Mouse (Mus musculus) common myeloid progenitor, adult 5-6 weeks (primary cell): ENCODE results near the gene Apol7e. TPM values are rescaled to one million over a fixed set of nuclear protein-coding genes. Genes with fewer than 3 reads are reported as not detected.
"Not testable (repeated sequence)": the region's sequence is repeated elsewhere in the genome, so short reads cannot be mapped to it uniquely, and the experiment has no call there.

Experiments
- ATAC-seq: replicated peaks from 2 replicates; pipeline ENCODE4 v1.8.0; 2016; ENCODE audit warnings: low read depth, mild to moderate bottlenecking, moderate TSS enrichment, inconsistent platforms; ENCODE audit not compliant: poor library complexity, severe bottlenecking
- total RNA-seq: library from RNA; stranded (forward); fragments of 200-1000, 187-1606 nt; gene quantifications from 2 replicates; pipeline ENCODE4 v1.2.3, GENCODE M21; 2017

The Apol7e gene
- 0.68 and 0.96 TPM in 2 replicates for total RNA-seq

GRCm38 (mm10) chr15:77698656-77699055 lies at the start of gene Apol7e:
Gene Apol7e (plus strand): TSS chr15:77698857.
- peak; percentile 73 for ATAC-seq

- ATAC-seq = not testable (repeated sequence)
Measured at GRCm38 (mm10) chr15:77651143-77651542, 47.5 kb upstream of the Apol7e start.

GRCm38 (mm10) chr15:77659773-77660172 lies 38.9 kb upstream of the Apol7e start:
- ATAC-seq = not testable (repeated sequence)

DNA sequence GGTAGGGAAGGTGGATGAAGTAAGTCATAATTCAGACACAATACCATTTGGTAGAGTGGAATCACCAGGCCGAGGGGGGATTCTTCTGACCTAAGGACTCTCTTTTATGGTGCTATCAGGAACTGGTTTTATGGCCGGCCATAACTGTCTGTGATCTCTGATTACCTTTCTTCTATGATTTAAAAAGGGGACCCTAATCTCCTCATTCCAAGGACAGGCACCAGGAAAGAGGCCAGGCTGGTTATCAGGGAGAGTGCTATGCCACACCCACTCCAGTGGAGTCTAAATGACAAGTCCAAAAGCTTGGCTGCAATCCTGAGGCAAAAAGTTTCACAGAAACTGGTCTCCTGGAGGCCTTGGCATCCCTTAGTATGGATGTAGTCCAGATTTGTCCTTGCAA lies 36.8 kb upstream of the Apol7e start:
- ATAC-seq = not testable (repeated sequence)

DNA sequence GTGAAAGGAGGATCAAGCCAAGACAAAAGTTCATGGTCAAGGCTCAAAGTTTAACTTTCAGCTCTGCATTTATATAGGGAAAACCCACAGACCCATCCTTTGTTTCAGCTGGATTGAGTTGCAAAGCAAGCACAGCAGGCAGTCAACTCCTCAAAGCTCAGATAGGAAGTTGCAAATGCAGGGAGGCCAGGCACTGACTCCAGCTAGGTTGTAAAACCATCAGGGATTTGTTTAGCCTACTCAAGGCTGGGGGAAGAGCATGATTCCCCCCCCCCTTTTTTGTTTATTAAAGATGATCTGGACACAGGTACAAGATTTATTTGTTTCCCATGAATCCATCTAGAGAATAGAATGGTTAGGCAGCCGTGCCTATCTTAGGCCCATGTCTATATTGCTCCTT lies 24.6 kb upstream of the Apol7e start:
- not testable (repeated sequence) for ATAC-seq

- not testable (repeated sequence) for ATAC-seq
Measured at GRCm38 (mm10) chr15:77683944-77684343, 14.7 kb upstream of the Apol7e start.

DNA sequence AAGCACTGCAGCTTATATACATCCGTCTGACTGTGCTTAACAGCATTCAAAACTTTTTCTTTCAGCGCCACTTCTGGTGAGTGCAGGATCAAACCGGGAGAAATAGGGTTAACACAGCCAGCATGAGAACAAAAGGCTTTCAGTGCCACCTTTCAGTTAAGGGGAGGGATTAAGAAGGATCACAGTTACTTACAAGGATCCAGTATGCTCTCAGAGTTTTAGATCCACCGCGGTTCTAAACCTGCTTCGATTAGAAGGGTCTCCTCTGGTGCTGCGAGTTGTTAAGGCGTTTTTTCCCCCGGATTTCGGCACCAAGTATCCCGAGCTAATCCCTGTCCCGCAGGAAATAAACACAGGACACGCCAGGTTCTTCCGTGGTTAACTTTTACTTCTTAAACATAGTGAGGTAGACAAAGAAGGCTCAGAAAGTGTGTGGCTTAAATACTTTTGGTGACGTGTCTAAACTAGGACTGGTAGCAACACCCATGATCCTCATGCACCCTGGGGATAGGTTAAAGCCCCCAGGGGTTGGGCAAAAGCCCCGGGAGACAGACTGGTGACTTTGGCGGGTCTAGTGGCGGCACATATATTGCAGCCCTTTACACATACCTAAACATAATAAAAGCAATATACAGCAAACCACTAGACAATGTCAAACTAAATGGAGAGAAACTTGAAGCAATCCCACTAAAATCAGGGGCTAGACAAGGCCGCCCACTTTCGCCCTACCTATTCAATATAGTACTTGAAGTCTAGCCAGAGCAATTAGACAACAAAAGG lies 6.9 kb upstream of the Apol7e start:
- ATAC-seq = not testable (repeated sequence)

GRCm38 (mm10) chr15:77694687-77695295 lies 3.9 kb upstream of the Apol7e start:
- ATAC-seq = not testable (repeated sequence)

DNA sequence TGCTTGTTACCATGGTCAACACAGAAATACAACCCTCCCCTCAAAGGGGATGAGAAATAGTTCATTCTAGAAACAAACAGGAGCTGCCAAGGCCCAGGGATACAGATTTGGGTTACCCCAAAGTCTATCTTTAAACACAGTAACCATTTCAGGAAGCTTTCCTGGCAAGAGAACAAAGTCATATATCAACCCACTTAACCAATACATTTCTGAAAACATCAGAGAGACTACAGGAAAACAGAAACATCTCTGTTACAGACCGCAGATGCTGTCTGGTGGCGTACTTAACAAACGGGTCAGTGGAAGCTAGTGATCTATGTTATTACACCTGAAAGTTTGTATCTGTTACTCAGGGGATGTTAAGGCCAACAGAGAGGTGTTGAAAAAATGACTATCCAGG lies 6.6 kb downstream of the Apol7e start:
- ATAC-seq = not testable (repeated sequence)

- not testable (repeated sequence) for ATAC-seq
Measured at GRCm38 (mm10) chr15:77708936-77709335, 10.3 kb downstream of the Apol7e start.

DNA sequence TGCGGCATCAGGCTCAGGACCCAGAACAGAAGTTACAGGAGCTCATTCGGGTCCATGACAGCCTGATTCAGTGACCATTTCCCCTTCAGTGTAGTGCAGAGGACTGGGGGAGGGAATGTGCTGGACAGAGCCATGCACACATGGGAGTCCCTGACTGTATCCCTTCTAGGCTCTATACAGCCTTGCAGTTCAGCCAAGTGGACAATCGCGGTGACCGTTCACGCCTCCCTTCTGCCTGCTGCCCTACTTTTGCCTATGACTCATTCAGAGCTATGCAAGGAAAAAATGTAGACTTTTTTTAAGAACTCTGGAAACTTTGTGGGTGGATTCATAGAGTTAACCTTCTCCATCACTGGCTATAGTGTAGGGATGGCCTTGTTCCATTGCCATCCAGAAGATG lies 19.6 kb downstream of the Apol7e start:
- not testable (repeated sequence) for ATAC-seq

GRCm38 (mm10) chr15:77721509-77721908 lies 22.9 kb downstream of the Apol7e start:
- ATAC-seq = not testable (repeated sequence)

GRCm38 (mm10) chr15:77724208-77724911 lies 25.7 kb downstream of the Apol7e start:
- peak; percentile 65 for ATAC-seq

- not testable (repeated sequence) for ATAC-seq
Measured at GRCm38 (mm10) chr15:77725393-77726020, 26.9 kb downstream of the Apol7e start.

DNA sequence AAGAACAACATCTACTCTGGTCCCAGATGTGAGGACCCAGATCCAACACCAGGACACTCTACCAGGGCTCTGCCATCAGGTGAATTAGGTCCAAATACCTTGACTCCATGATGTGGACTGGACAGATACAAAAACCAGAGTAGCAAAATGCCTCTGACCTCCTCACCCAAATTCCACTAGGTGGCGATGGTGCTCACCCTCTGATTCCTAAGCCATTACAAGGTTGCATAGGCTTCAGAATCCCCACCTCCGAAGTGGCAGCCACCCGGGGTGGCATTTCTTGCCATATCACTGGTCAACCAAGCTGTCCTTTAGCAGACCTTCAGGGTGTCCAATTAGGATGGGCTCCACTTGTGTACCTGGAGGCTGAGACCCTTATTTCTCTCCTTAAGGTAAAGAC lies 28.5 kb downstream of the Apol7e start:
- ATAC-seq = peak; percentile 66

- not testable (repeated sequence) for ATAC-seq
Measured at GRCm38 (mm10) chr15:77727745-77728144, 29.1 kb downstream of the Apol7e start.

- ATAC-seq = not testable (repeated sequence)
Measured at GRCm38 (mm10) chr15:77728739-77729138, 30.1 kb downstream of the Apol7e start, which contains the start of gene Apol9b. Gene Apol9b (plus strand): TSS chr15:77729039.

DNA sequence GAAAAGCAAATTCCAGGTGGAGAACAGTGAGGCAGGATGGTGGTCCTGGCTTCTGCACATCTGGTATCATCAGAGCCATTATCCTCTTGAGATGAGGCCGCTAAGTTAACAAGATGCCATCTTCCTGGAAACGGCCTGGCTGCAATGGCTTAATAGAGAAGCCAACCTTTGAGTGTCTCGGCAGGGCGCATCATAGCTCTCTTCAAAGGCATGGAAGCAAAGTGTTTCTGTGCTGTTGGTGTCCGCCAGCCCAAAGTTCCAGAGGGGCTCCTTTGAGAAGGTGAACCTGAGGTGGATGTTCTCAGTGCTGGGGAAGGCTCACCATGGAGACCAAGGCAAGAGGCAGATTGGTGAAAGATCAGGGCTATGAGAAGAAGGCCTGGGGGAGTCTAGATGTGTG lies 32.9 kb downstream of the Apol7e start:
- ATAC-seq = no peak

DNA sequence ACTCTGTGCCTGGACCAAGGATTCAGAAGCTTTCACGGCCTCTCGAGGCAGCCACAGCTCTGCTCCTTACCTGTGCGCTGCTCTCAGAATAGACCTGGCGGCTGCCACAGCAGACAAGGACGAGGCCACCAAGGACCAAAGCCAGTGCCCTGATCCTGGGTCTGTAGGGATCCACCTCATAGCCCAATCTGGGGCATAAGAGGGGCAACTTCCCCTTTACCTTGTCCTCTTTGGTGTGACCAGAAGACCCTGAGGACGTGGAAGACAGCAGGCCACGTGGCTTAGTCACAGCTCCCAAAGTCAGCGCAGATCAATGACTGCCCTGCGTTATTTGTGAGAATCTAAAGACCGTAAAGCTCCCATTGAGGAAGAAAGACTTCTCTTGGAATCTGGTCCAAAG lies 34.2 kb downstream of the Apol7e start:
- ATAC-seq = not testable (repeated sequence)

- peak; percentile 96 for ATAC-seq
Measured at GRCm38 (mm10) chr15:77733380-77733779, 34.7 kb downstream of the Apol7e start.
